Mouse (Mus musculus) liver, embryonic 14.5 days (tissue): ENCODE data around the gene Vsx2. TPM values are rescaled to one million over a fixed set of nuclear protein-coding genes. Genes with fewer than 3 reads are reported as not detected.

Experiments used
- ATAC-seq: fragments of 200-750 bp; cut with Nextera tagmentation; 2 replicates; pipeline ENCODE4 v1.8.0; 2017; ENCODE audit warnings: moderate number of reproducible peaks, mild to moderate bottlenecking, moderate library complexity; ENCODE audit not compliant: insufficient read depth
- DNase-seq, 3 experiments: peaks; one replicate each; pipeline ENCODE4 v3.0.0-alpha.2; 2012 to 2013; ENCODE audit warnings: low read depth in 3 of 3, low spot score in 3 of 3
- H3K27ac ChIP-seq: fragments of 300-500 bp; sonication (generic); 2 replicates; pipeline ENCODE4 v1.5.1; 2014; ENCODE audit warnings: moderate library complexity, mild to moderate bottlenecking, control low read depth, inconsistent platforms
- H3K27me3 ChIP-seq: fragments of 300-500 bp; sonication (generic); 2 replicates; pipeline ENCODE4 v1.6.1; 2014; ENCODE audit warnings: mild to moderate bottlenecking, low read length, moderate library complexity; ENCODE audit not compliant: control insufficient read depth, insufficient read depth
- H3K36me3 ChIP-seq: fragments of 300-500 bp; sonication (generic); replicated peaks from 2 replicates; pipeline ENCODE4 v1.6.1; 2014; ENCODE audit warnings: low read depth; ENCODE audit not compliant: control insufficient read depth, insufficient read depth
- H3K4me1 ChIP-seq, 2 experiments: fragments of 200-500 bp in 1 of 2; fragments of 300-500 bp in 1 of 2; sonication (generic) in 1 of 2; replicated peaks; 2 replicates each; pipeline ENCODE4 v1.6.1; 2012 to 2014; ENCODE audit warnings: antibody characterized with exemption in 1 of 2, inconsistent platforms in 1 of 2, low read length in 1 of 2; ENCODE audit not compliant: control insufficient read depth in 2 of 2, insufficient read depth in 2 of 2
- H3K4me2 ChIP-seq: fragments of 300-500 bp; sonication (generic); 2 replicates; pipeline ENCODE4 v1.6.1; 2014; ENCODE audit warnings: low read depth, mild to moderate bottlenecking, control low read depth, moderate library complexity
- H3K4me3 ChIP-seq, 2 experiments: fragments of 200-500 bp in 1 of 2; fragments of 300-500 bp in 1 of 2; sonication (generic) in 1 of 2; 2 replicates each; pipeline ENCODE4 v1.5.1; 2012 to 2014; ENCODE audit warnings: low read depth in 2 of 2, low read length in 2 of 2, mild to moderate bottlenecking in 2 of 2, control low read depth in 1 of 2, inconsistent platforms in 1 of 2, moderate library complexity in 1 of 2; ENCODE audit not compliant: insufficient read depth in 1 of 2
- H3K9ac ChIP-seq: fragments of 300-500 bp; sonication (generic); replicated peaks from 2 replicates; pipeline ENCODE4 v1.6.1; 2014; ENCODE audit warnings: mild to moderate bottlenecking, control low read depth, moderate library complexity
- H3K9me3 ChIP-seq: fragments of 300-500 bp; sonication (generic); 2 replicates; pipeline ENCODE4 v1.6.1; 2016; ENCODE audit warnings: low read length, mixed read lengths; ENCODE audit not compliant: control insufficient read depth
- CTCF ChIP-seq: IDR thresholded peaks from 2 replicates; pipeline ENCODE4 v1.5.1; 2016; ENCODE audit warnings: antibody characterized with exemption, low read depth, control low read depth
- EP300 ChIP-seq: IDR thresholded peaks from 2 replicates; pipeline ENCODE4 v1.6.1; 2016; ENCODE audit warnings: antibody characterized with exemption, low read depth
- WGBS: fragments of 180-500 bp; shearing (Covaris S2); extraction: QIAGEN DNeasy Blood & Tissue Kit; methylation state at CpG from one replicate; pipeline ENCODE4 v1.1.7; 2014; ENCODE audit not compliant: insufficient replicate concordance; 5-methylcytosine and 5-hydroxymethylcytosine counted together
- polyA plus RNA-seq, 2 experiments: library from polyadenylated mRNA; depleted of rRNA in 1 of 2; stranded (reverse) in 1 of 2; unstranded in 1 of 2; fragments of >200 nt; fragmentation: Nextera tagmentation in 1 of 2; extraction: Ambion mirVana in 1 of 2; gene quantifications; 2 replicates each; pipeline versions ENCODE4 v1.2.1 to v1.2.3; 2012 to 2014

Vsx2 gene
- polyA plus RNA-seq, 2 experiments: not detected

- H3K9me3 ChIP-seq: no peaks in the 10 kb centered on the region
- no peak overlapping the region for H3K4me2 ChIP-seq
- DNase-seq: no peak
- TF ChIP-seq CTCF: no peak
- TF ChIP-seq EP300: no peak
- WGBS: 21% methylated on average over 8 of the region's 8 CpGs
- H3K9ac ChIP-seq: no peak overlapping the region
- no peak overlapping the region for H3K4me3 ChIP-seq
- peaks cover 22% of the 10 kb centered on the region for H3K27me3 ChIP-seq
- no peaks in the 10 kb centered on the region for H3K36me3 ChIP-seq
- no peak overlapping the region for H3K27ac ChIP-seq
- ATAC-seq: no peak
- H3K4me1 ChIP-seq: no peaks in the 10 kb centered on the region
Measured at GRCm38 (mm10) chr12:84624601-84625000, 55.0 kb downstream of the Vsx2 start.

- Histone ChIP-seq H3K4me1 (no peaks in the 10 kb centered on the region), H3K27me3 (peaks cover 22% of the 10 kb centered on the region), H3K36me3 (no peaks in the 10 kb centered on the region), H3K4me2 (no peak overlapping the region), H3K9ac (no peak overlapping the region), H3K4me3 (no peak overlapping the region), H3K9me3 (no peaks in the 10 kb centered on the region), H3K27ac (no peak overlapping the region)
- no peak for ATAC-seq
- 18% methylated on average over 9 of the region's 9 CpGs for WGBS
- TF ChIP-seq EP300 (no peak), CTCF (no peak)
- DNase-seq: no peak
Measured at GRCm38 (mm10) chr12:84625116-84625515, 55.6 kb downstream of the Vsx2 start.

- H3K27me3 ChIP-seq: no peaks in the 10 kb centered on the region; the same call in 1 of the 2 replicates
- no peak overlapping the region for H3K27ac ChIP-seq
- H3K36me3 ChIP-seq: no peaks in the 10 kb centered on the region
- WGBS: 47% methylated on average over 3 of the region's 3 CpGs
- no peak overlapping the region for H3K4me2 ChIP-seq
- H3K4me3 ChIP-seq: no peak overlapping the region
- no peak for DNase-seq
- no peaks in the 10 kb centered on the region for H3K4me1 ChIP-seq
- H3K9ac ChIP-seq: no peak overlapping the region
- ATAC-seq: no peak
- no peaks in the 10 kb centered on the region for H3K9me3 ChIP-seq
- TF ChIP-seq EP300 (no peak), CTCF (no peak)
Measured at GRCm38 (mm10) chr12:84631867-84632266, 62.3 kb downstream of the Vsx2 start.

GRCm38 (mm10) chr12:84640253-84640652, 70.7 kb downstream of the Vsx2 start:
- peaks cover 43% of the 10 kb centered on the region for H3K27me3 ChIP-seq
- ATAC-seq (no peak), DNase-seq (no peak)
- no peak overlapping the region for H3K27ac ChIP-seq
- no peak overlapping the region for H3K9ac ChIP-seq
- no peak for TF ChIP-seq EP300
- no peak for TF ChIP-seq CTCF
- H3K4me3 ChIP-seq: no peak overlapping the region
- no peaks in the 10 kb centered on the region for H3K9me3 ChIP-seq
- 18% methylated on average over 6 of the region's 6 CpGs for WGBS
- H3K4me1 ChIP-seq: no peaks in the 10 kb centered on the region
- H3K36me3 ChIP-seq: no peaks in the 10 kb centered on the region
- H3K4me2 ChIP-seq: no peak overlapping the region

GRCm38 (mm10) chr12:84640654-84641053, 71.1 kb downstream of the Vsx2 start, which contains the start of gene Vrtn:
TSS of gene Vrtn (plus strand) at chr12:84641019.
- no peaks in the 10 kb centered on the region for H3K36me3 ChIP-seq
- TF ChIP-seq CTCF (no peak), EP300 (no peak)
- H3K4me3 ChIP-seq: no peak within 1 kb of the TSS
- no peak within 1 kb of the TSS for H3K9ac ChIP-seq
- H3K9me3 ChIP-seq: no peaks in the 10 kb centered on the region
- WGBS: 7% methylated on average over 9 of the region's 9 CpGs
- H3K27me3 ChIP-seq: peaks cover 43% of the 10 kb centered on the region
- no peak within 1 kb of the TSS for H3K4me2 ChIP-seq
- no peak for ATAC-seq
- H3K4me1 ChIP-seq: no peaks in the 10 kb centered on the region
- H3K27ac ChIP-seq: no peak within 1 kb of the TSS
- DNase-seq: no peak

Other genes with a start within 250 kb of the Vsx2 start
- gene Coq6, start 208.1 kb upstream of the Vsx2 start, polyA plus RNA-seq (2012; rRNA removed): 22.0 and 27.2 TPM in 2 replicates
- gene Coq6, start 208.1 kb upstream of the Vsx2 start, polyA plus RNA-seq (2014; fragmentation: Nextera tagmentation; extraction: Ambion mirVana): 22.5 and 27.6 TPM in 2 replicates
- 1.3 and 1.5 TPM in 2 replicates for gene Fam161b, start 207.9 kb upstream of the Vsx2 start, polyA plus RNA-seq (2012; rRNA removed)
- 0.68 and 0.81 TPM in 2 replicates for gene Fam161b, start 207.9 kb upstream of the Vsx2 start, polyA plus RNA-seq (2014; fragmentation: Nextera tagmentation; extraction: Ambion mirVana)
- gene Entpd5, start 160.7 kb upstream of the Vsx2 start, polyA plus RNA-seq (2012; rRNA removed): 4.3 and 4.9 TPM in 2 replicates
- 10.0 and 10.2 TPM in 2 replicates for gene Entpd5, start 160.7 kb upstream of the Vsx2 start, polyA plus RNA-seq (2014; fragmentation: Nextera tagmentation; extraction: Ambion mirVana)
- gene Bbof1, start 160.7 kb upstream of the Vsx2 start, polyA plus RNA-seq (2012; rRNA removed): 0.12 and 0.33 TPM in 2 replicates
- gene Bbof1, start 160.7 kb upstream of the Vsx2 start, polyA plus RNA-seq (2014; fragmentation: Nextera tagmentation; extraction: Ambion mirVana): 0.25 and 0.44 TPM in 2 replicates
- gene Rnf113a2, start 152.6 kb upstream of the Vsx2 start, polyA plus RNA-seq (2012; rRNA removed): 5.4 and 10.0 TPM in 2 replicates
- gene Rnf113a2, start 152.6 kb upstream of the Vsx2 start, polyA plus RNA-seq (2014; fragmentation: Nextera tagmentation; extraction: Ambion mirVana): 12.8 and 13.2 TPM in 2 replicates
- gene Aldh6a1, start 118.8 kb upstream of the Vsx2 start, polyA plus RNA-seq (2012; rRNA removed): 8.9 and 10.4 TPM in 2 replicates
- 24.9 and 26.3 TPM in 2 replicates for gene Aldh6a1, start 118.8 kb upstream of the Vsx2 start, polyA plus RNA-seq (2014; fragmentation: Nextera tagmentation; extraction: Ambion mirVana)
- gene Lin52, start 118.3 kb upstream of the Vsx2 start, polyA plus RNA-seq (2012; rRNA removed): 7.4 and 10.8 TPM in 2 replicates
- gene Lin52, start 118.3 kb upstream of the Vsx2 start, polyA plus RNA-seq (2014; fragmentation: Nextera tagmentation; extraction: Ambion mirVana): 10.4 and 12.1 TPM in 2 replicates
- gene Abcd4, start 47.7 kb downstream of the Vsx2 start, polyA plus RNA-seq (2012; rRNA removed): 3.4 and 3.7 TPM in 2 replicates
- gene Abcd4, start 47.7 kb downstream of the Vsx2 start, polyA plus RNA-seq (2014; fragmentation: Nextera tagmentation; extraction: Ambion mirVana): 1.5 and 1.6 TPM in 2 replicates
- gene Vrtn, start 71.3 kb downstream of the Vsx2 start, polyA plus RNA-seq (2012; rRNA removed): not detected in 2 replicates
- gene Vrtn, start 71.3 kb downstream of the Vsx2 start, polyA plus RNA-seq (2014; fragmentation: Nextera tagmentation; extraction: Ambion mirVana): not detected in 2 replicates
- 0.04 and 0.06 TPM in 2 replicates for gene Syndig1l, start 129.1 kb downstream of the Vsx2 start, polyA plus RNA-seq (2012; rRNA removed)
- gene Syndig1l, start 129.1 kb downstream of the Vsx2 start, polyA plus RNA-seq (2014; fragmentation: Nextera tagmentation; extraction: Ambion mirVana): 0.08 and 0.14 TPM in 2 replicates
- gene Npc2, start 203.4 kb downstream of the Vsx2 start, polyA plus RNA-seq (2012; rRNA removed): 15.6 and 22.5 TPM in 2 replicates
- 18.0 and 19.4 TPM in 2 replicates for gene Npc2, start 203.4 kb downstream of the Vsx2 start, polyA plus RNA-seq (2014; fragmentation: Nextera tagmentation; extraction: Ambion mirVana)
- 54.1 and 60.3 TPM in 2 replicates for gene Isca2, start 203.5 kb downstream of the Vsx2 start, polyA plus RNA-seq (2012; rRNA removed)
- gene Isca2, start 203.5 kb downstream of the Vsx2 start, polyA plus RNA-seq (2014; fragmentation: Nextera tagmentation; extraction: Ambion mirVana): 93.0 and 105 TPM in 2 replicates